Mouse (Mus musculus) lung, adult 2 months (tissue): ENCODE data around the gene Gtf2a2.

Experiments
- CTCF ChIP-seq: fragments of 200-500 bp; IDR thresholded peaks from 2 replicates; pipeline ENCODE4 v1.5.1; 2011; ENCODE audit warnings: mild to moderate bottlenecking, low read length, control low read depth; ENCODE audit not compliant: insufficient read depth
- POLR2A ChIP-seq: fragments of 200-500 bp; IDR thresholded peaks from 2 replicates; pipeline ENCODE4 v1.6.1; 2011; ENCODE audit warnings: low read depth, mild to moderate bottlenecking, control low read depth, low read length, borderline replicate concordance; ENCODE audit errors: extremely low read depth

DNA sequence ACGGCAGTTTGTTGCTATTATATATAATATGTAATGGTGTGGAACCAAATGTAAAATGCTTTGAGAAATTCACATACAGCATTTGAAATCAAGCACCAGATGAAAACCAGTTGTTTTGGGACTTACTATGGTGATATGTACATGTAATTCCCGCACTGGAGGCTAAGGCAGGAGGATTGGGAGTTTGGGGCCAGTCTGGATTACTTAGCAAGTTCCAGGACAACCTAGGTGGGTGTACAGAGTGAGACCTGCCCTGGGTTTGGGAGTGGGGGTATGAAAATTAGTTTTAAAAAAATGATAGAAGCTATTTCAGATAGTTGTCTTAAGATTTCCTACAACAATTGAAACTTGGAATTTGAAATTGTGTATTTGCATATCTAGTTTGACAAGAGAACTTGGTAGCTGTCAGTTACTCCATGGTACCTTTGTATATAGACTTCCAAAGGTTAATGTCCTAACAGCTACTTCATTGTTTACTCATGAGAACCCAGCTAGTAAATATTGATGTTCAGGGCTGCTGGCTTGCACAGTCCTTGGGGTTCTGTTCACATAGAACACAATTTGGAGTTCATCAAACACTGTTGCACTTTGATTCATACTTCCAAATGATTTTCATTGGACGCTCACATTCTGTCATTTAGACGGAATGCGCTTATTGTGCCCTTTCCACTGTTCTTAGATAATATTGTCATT, 1.4 kb upstream of the Gtf2a2 start:
- TF ChIP-seq CTCF (no peak), POLR2A (no peak)
